Mouse (Mus musculus): Measurements from ENCODE around the gene Fam214a.

- TF ChIP-seq CTCF (IDR thresholded peaks at IDR 0.05; ENCODE audit: extremely low read depth, insufficient read length, insufficient replicate concordance, low read depth, low read length) (no peak), POLR2A (IDR thresholded peaks at IDR 0.05; ENCODE audit: low read depth, low read length) (no peak)
These were observed 80.5 kb downstream of the Fam214a start for GRCm38 (mm10) chr9:75033141-75033540.

Data from small intestine, adult 2 months (tissue).